Mouse (Mus musculus) hindlimb bud, embryonic 11.5 days (tissue): Measurements from ENCODE around the gene Gm960.

Source experiments
- DNase-seq: peaks from one replicate; pipeline ENCODE4 v3.0.0-alpha.2; 2012; ENCODE audit warnings: low read depth, low spot score; ENCODE audit errors: extremely low spot score

Gm960 gene

DNA sequence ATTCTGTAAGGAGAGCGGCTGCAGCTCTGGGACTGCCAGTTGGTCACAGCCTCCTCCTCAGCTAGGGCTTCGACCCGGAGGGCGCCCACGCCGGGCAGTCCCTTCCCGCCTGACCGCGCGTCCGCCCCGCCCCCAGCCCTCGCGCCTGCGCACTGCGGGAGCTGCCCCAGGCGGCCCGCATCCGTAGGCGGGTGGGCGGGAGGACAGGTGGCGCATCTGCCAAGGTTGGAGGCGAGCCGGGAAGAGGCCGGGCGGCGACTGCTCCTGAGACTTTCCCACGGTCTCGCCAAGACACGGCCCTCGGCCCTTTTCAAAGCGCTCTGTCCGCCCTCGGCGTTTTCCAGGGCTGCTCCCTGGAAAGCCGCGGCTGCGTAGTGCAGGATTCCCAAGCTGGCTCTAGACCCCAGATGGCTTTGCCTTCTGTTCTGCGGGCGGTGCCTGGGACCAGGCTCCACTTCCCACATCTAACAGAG lies at the start of gene Gm960:
TSS of gene Gm960 (minus strand) at position 464 of the 473 bp plus-strand sequence.
- DNase-seq = no peak

GRCm38 (mm10) chr19:4747631-4748312 lies 49.3 kb upstream of the Gm960 start:
- DNase-seq = no peak

DNA sequence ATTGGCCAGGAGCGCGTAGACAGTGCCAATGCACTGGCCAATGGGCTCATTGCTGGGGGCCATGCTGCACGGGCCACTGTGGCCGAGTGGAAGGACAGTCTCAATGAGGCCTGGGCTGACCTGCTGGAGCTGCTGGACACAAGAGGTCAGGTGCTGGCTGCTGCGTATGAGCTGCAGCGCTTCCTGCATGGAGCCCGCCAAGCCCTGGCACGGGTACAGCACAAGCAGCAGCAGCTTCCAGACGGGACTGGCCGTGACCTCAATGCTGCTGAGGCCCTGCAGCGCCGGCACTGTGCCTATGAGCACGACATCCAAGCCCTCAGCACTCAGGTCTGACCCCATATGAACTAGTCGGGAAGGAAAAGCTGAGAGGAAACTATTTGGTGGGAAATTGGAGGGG lies 48.1 kb upstream of the Gm960 start:
- no peak for DNase-seq

GRCm38 (mm10) chr19:4745681-4746080 lies 47.2 kb upstream of the Gm960 start:
- no peak for DNase-seq

GRCm38 (mm10) chr19:4745057-4745456 lies 46.6 kb upstream of the Gm960 start:
- DNase-seq = no peak

- DNase-seq = no peak
Measured at GRCm38 (mm10) chr19:4744026-4744425, 45.6 kb upstream of the Gm960 start.

DNA sequence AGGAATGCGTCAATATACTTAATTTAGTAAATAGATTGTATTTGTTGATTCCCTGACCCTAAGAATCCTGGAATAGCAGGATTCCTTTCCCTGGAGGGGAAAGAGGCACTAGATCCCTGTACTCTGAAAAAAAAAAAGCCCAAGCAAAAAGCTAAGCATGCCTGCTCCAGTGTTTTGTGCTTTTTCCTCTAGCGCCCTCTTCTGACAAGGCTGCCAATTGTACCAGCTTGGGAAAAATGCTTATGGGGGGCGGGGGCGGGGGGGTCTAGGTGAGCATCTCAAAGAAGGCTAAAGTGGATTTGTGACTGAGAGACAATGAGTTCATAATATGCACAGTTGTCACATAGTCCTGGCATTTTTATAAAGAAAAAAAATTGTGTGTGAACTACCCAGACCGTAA lies 45.1 kb upstream of the Gm960 start:
- DNase-seq = no peak

DNA sequence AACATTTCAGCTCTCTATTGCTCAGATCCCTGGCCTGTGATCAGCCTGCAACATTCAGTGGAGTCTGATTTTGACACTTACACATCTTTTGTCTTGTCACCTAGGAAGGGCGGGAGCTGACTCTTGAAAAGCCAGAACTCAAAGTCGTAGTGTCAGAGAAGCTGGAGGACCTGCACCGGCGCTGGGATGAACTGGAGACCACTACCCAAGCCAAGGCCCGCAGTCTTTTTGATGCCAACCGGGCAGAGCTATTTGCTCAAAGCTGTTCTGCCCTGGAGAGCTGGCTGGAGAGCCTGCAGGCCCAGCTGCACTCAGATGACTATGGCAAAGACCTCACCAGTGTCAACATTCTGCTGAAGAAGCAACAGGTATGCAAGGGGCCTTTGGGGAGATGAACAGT lies 43.8 kb upstream of the Gm960 start:
- DNase-seq = no peak

DNA sequence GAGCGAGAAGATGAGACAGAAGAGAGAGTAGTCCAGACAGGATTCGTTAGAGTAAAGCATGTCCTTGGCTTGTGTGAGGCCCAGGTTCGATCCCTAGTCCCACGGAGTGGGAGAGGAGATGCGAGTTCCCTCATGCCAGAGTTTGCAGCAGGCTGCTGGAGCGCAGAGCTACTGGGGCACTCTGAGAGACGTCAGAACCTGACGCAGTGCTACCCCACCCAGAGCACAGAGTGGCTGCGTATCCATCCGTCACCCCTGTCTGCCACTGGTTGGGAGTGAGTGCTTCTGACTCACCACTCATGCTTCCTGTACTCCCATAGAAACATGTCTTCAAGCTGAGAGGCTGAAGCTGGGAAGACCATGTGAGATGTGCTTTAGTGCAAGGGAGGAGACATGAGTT lies 43.0 kb upstream of the Gm960 start:
- no peak for DNase-seq

GRCm38 (mm10) chr19:4739762-4740161 lies 41.3 kb upstream of the Gm960 start:
- no peak for DNase-seq

DNA sequence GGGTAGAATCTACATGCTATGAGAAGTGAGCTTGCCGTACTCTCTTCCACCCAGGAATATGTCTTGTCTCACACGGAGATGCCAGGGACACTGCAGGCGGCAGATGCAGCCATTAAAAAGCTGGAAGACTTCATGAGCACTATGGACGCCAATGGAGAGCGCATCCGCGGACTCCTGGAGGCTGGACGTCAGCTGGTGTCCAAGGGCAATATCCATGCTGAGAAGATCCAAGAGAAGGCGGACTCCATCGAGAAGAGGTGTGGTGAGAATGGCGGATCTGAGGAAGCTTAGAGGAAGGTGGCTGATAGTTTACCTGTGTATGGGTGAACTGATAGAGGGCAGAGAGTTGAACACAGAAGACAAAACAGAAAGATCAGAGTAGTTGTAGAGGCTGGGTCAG lies 40.6 kb upstream of the Gm960 start:
- DNase-seq = no peak

DNA sequence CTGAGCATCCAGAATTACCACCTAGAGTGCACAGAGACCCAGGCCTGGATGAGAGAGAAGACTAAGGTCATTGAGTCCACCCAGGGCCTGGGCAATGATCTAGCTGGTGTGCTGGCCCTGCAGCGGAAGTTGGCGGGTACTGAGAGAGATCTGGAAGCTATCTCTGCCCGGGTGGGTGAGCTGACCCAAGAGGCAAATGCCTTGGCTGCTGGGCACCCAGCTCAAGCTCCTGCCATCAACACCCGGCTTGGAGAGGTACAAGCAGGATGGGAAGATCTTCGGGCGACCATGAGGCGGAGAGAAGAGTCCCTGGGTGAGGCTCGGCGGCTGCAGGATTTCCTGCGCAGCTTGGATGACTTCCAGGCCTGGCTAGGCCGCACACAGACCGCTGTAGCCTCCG lies 39.4 kb upstream of the Gm960 start:
- DNase-seq = no peak

DNA sequence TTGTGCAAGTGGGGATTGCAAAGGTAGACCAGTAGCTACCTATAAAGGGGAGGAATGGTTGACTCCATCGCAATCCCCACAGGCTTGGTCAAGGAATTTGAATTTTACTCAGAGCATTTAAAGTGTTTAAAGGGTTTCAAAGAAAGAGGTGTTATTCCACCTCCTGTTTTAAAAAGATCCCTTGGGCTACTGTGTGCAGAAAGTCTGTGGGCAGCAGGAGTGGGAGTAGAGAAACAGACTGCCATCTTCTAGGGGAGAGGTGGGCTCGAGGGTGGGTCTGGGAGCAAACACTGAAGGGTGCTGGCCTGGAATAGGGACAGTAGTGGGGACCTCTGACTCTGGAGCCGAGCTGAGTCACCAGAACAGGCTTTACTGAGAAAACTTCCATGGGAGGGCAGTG lies 34.6 kb upstream of the Gm960 start:
- no peak for DNase-seq

- DNase-seq = no peak
Measured at GRCm38 (mm10) chr19:4729186-4729585, 30.7 kb upstream of the Gm960 start.

DNA sequence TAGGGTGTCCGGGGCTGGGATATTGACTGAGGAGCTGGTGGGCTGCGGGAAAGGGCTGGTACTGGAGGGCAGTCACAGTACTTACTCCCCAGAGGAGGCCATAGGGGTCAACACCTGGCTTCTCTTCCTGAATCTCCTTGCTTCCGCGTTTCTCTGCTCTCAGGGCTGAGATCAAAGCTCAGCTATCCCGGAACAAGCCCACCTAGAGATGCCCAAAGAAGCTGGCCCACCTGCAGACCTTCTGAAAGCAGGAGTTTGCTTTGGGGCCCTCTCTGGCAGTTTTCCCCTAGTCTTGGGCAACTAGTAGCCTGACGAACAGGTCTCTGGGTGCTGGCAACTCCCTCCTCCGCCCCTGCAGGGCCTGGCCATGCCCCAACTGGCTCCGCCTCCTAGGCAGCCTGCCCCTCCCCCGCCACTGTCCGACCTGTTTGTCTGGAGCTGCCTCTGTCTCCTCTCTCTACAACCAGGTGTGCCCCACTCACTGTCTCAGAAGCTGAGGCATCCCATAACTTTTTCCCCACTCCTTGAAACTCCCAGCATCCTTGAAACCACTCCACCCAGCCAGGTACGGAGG lies 22.3 kb upstream of the Gm960 start:
- DNase-seq = no peak

DNA sequence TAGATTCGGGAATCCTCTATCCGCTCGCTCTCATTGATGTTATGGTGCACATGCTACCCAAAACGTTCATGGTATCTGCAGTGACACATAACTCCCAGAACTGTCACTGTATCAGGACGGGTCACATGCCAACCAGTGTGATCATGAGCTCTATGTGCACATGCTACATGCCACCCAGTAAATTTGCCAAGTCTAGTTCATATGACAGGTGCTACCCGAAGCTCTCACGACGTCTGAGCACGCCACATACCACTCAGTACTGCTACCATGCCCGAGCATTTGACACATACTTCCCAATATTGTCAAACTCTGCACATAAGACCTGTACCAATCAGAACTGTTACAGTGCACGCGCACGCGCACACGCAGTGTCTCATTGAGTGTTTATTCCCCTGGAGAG lies 21.6 kb upstream of the Gm960 start:
- no peak for DNase-seq

DNA sequence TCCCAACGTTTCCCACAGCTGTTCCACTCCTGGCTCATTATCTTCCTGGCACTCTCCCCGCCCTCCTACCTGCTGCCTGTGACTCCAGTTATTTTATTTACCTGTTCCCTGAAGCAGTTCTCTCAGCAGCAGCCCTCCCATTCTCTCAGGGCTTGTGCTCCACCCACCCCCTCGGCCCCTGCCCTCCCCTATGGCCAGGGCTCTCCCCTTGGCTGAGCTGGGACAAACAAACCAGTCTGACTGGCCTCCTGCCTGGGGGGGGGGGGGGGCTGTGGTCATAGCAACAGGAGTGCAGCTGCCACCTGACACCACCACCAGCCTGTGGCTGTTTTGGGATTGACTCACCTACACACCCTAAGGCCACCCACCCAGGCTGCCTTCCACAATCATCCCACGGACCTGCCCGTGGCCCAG lies 20.9 kb upstream of the Gm960 start:
- no peak for DNase-seq

- DNase-seq = no peak
Measured at GRCm38 (mm10) chr19:4718716-4719115, 20.2 kb upstream of the Gm960 start.

DNA sequence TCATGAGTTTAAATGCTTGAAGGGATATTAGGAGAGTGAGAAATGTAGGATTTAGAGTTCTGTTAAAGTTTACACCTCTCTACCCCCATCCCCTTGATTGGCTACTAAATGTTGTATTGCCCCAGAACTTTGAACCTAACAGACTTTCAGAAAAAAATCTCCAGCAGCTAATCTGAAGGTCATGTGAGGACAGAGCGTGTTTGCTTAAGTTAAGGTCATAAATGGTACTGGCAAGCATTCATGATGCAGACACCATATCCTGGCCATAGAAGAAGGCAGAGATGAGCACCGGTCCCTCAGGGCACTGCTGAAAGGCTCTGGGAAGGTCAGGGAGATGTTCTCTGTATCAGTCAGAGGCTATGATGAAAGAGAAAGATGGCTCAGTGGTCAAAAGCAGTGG lies 18.8 kb upstream of the Gm960 start:
- no peak for DNase-seq

DNA sequence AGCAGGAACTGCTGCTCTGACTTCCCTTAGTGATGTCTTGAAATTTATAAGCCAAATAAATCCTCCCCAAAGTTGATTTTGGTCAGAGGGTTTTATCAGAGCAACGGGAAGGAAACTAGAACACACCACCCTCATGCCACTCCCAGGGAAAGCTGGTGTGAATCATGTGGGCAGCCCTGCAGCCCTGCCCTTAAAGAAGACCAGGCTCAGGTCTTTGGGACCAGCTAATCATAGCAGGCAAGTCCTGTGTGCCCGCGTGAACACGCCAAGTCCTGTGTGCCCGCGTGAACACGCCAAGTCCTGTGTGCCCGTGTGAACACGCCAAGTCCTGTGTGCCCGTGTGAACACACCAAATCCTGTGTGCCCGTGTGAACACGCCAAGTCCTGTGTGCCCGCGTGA lies 18.3 kb upstream of the Gm960 start:
- no peak for DNase-seq

- no peak for DNase-seq
Measured at GRCm38 (mm10) chr19:4713886-4714285, 15.4 kb upstream of the Gm960 start.

- DNase-seq = no peak
Measured at GRCm38 (mm10) chr19:4712781-4713526, 14.5 kb upstream of the Gm960 start.
